Mouse (Mus musculus) heart, embryonic 16.5 days (tissue): ENCODE results near the gene Rab2b. TPM values are rescaled to one million over a fixed set of nuclear protein-coding genes. Genes with fewer than 3 reads are reported as not detected.

ENCODE experiments used
- ATAC-seq: fragments of 200-750 bp; cut with Nextera tagmentation; replicated peaks from 2 replicates; pipeline ENCODE4 v1.8.0; 2017; ENCODE audit warnings: moderate number of reproducible peaks; ENCODE audit not compliant: insufficient read depth, low FRiP score; ENCODE audit errors: extremely low read depth
- H3K27ac ChIP-seq: fragments of 300-500 bp; sonication (generic); 2 replicates; pipeline ENCODE4 v1.5.1; 2014; ENCODE audit warnings: mild to moderate bottlenecking, low read length, control low read depth, moderate library complexity
- H3K27me3 ChIP-seq: fragments of 300-500 bp; sonication (generic); 2 replicates; pipeline ENCODE4 v1.6.1; 2014; ENCODE audit warnings: low read length, mixed read lengths; ENCODE audit not compliant: control insufficient read depth, insufficient read depth
- H3K36me3 ChIP-seq: fragments of 300-500 bp; sonication (generic); 2 replicates; pipeline ENCODE4 v1.6.1; 2014; ENCODE audit not compliant: control insufficient read depth, insufficient read depth
- H3K4me1 ChIP-seq: fragments of 300-500 bp; sonication (generic); 2 replicates; pipeline ENCODE4 v1.6.1; 2014; ENCODE audit warnings: low read length, mixed read lengths; ENCODE audit not compliant: control insufficient read depth, insufficient read depth
- H3K4me2 ChIP-seq: fragments of 300-500 bp; sonication (generic); 2 replicates; pipeline ENCODE4 v1.6.1; 2014; ENCODE audit warnings: low read depth, mild to moderate bottlenecking, control low read depth, low read length
- H3K4me3 ChIP-seq: fragments of 300-500 bp; sonication (generic); 2 replicates; pipeline ENCODE4 v1.5.1; 2014; ENCODE audit warnings: mild to moderate bottlenecking, control low read depth, low read length
- H3K9ac ChIP-seq: fragments of 300-500 bp; sonication (generic); 2 replicates; pipeline ENCODE4 v1.6.1; 2014; ENCODE audit warnings: low read length, control low read depth
- H3K9me3 ChIP-seq: fragments of 300-500 bp; sonication (generic); replicated peaks from 2 replicates; pipeline ENCODE4 v1.6.1; 2016; ENCODE audit warnings: low read length; ENCODE audit not compliant: control insufficient read depth
- WGBS: fragments of 180-500 bp; shearing (Covaris S2); extraction: QIAGEN DNeasy Blood & Tissue Kit; methylation state at CpG from one replicate; pipeline ENCODE4 v1.1.7; 2014; 5-methylcytosine and 5-hydroxymethylcytosine counted together
- polyA plus RNA-seq: library from polyadenylated mRNA; unstranded; fragments of >200 nt; fragmentation: Nextera tagmentation; extraction: Ambion mirVana; gene quantifications from 2 replicates; pipeline ENCODE4 v1.2.1, GENCODE M21; 2015

Gene Rab2b
- polyA plus RNA-seq, 1 experiment from 2014 or later = 16.5 TPM

GRCm38 (mm10) chr14:52295558-52296264, 16.4 kb upstream of the Rab2b start:
- Histone ChIP-seq H3K9ac (no peak overlapping the region), H3K27me3 (no peaks in the 10 kb centered on the region), H3K27ac (no peak overlapping the region), H3K4me2 (no peak overlapping the region), H3K9me3 (no peaks in the 10 kb centered on the region), H3K4me1 (no peaks in the 10 kb centered on the region), H3K36me3 (peaks cover 50% of the 10 kb centered on the region), H3K4me3 (no peak overlapping the region)
- 67% methylated on average over 6 of the region's 6 CpGs for WGBS
- no peak for ATAC-seq

- Histone ChIP-seq H3K4me2 (no peak overlapping the region), H3K27me3 (no peaks in the 10 kb centered on the region), H3K4me1 (peaks cover 8% of the 10 kb centered on the region), H3K9ac (no peak overlapping the region), H3K4me3 (no peak overlapping the region), H3K9me3 (no peaks in the 10 kb centered on the region), H3K36me3 (peaks cover 17% of the 10 kb centered on the region), H3K27ac (no peak overlapping the region)
- WGBS = 76% methylated on average over 3 of the region's 3 CpGs
- no peak for ATAC-seq
These were observed 4.8 kb upstream of the Rab2b start for GRCm38 (mm10) chr14:52284191-52284590.

- ATAC-seq = no peak
- 93% methylated on average over 5 of the region's 5 CpGs for WGBS
- H3K27ac ChIP-seq = no peak overlapping the region
- peaks cover 17% of the 10 kb centered on the region for H3K36me3 ChIP-seq
- H3K9me3 ChIP-seq = no peaks in the 10 kb centered on the region
- peaks cover 8% of the 10 kb centered on the region for H3K4me1 ChIP-seq
- H3K27me3 ChIP-seq = no peaks in the 10 kb centered on the region
- no peak overlapping the region for H3K4me2 ChIP-seq
- H3K9ac ChIP-seq = no peak overlapping the region
- H3K4me3 ChIP-seq = no peak overlapping the region
These were observed 4.3 kb upstream of the Rab2b start for GRCm38 (mm10) chr14:52283629-52284028.

- Histone ChIP-seq H3K36me3 (peaks cover 5% of the 10 kb centered on the region), H3K9me3 (no peaks in the 10 kb centered on the region), H3K4me2 (peak overlapping the region; percentile 81), H3K9ac (peak overlapping the region; percentile 93), H3K27ac (peak overlapping the region; percentile 82), H3K4me1 (peaks cover 12% of the 10 kb centered on the region), H3K4me3 (peak overlapping the region; percentile 82), H3K27me3 (no peaks in the 10 kb centered on the region)
- peak; percentile 11; the same call in 1 of the 2 replicates for ATAC-seq
- 1% methylated on average over 21 of the region's 21 CpGs for WGBS
These were observed 389 bp upstream of the Rab2b start for GRCm38 (mm10) chr14:52279747-52280120.

- Histone ChIP-seq H3K4me1 (peaks cover 12% of the 10 kb centered on the region), H3K4me3 (no peak overlapping the region)
These were observed 2.1 kb downstream of the Rab2b start for GRCm38 (mm10) chr14:52277210-52277609.

GRCm38 (mm10) chr14:52272781-52273180, 6.6 kb downstream of the Rab2b start:
- WGBS = 53% methylated on average over 3 of the region's 3 CpGs
- no peak for ATAC-seq
- no peak overlapping the region for H3K9ac ChIP-seq

More at GRCm38 (mm10) chr14:52277210-52277609, 2.1 kb downstream of the Rab2b start:
- 91% methylated on average over 4 of the region's 4 CpGs for WGBS
- no peaks in the 10 kb centered on the region for H3K27me3 ChIP-seq
- H3K36me3 ChIP-seq = peaks cover 6% of the 10 kb centered on the region
- no peaks in the 10 kb centered on the region for H3K9me3 ChIP-seq
- no peak overlapping the region for H3K9ac ChIP-seq
- ATAC-seq = no peak
- no peak overlapping the region for H3K4me2 ChIP-seq
- no peak overlapping the region for H3K27ac ChIP-seq

GRCm38 (mm10) chr14:52257484-52258213, 21.7 kb downstream of the Rab2b start, which contains the start of gene Chd8:
TSS of gene Chd8 (minus strand) at chr14:52257780.
- WGBS = under 1% methylated on average over 54 of the region's 54 CpGs
- Histone ChIP-seq H3K27me3 (no peaks in the 10 kb centered on the region), H3K4me1 (peaks cover 7% of the 10 kb centered on the region), H3K36me3 (no peaks in the 10 kb centered on the region), H3K4me2 (peak within 1 kb of the TSS; percentile 85), H3K4me3 (peak within 1 kb of the TSS; percentile 74), H3K9me3 (no peaks in the 10 kb centered on the region), H3K9ac (peak within 1 kb of the TSS; percentile 93), H3K27ac (peak within 1 kb of the TSS; percentile 87)
- ATAC-seq = peak; percentile 100

More at GRCm38 (mm10) chr14:52272781-52273180, 6.6 kb downstream of the Rab2b start:
- H3K4me2 ChIP-seq = no peak overlapping the region
- no peak overlapping the region for H3K4me3 ChIP-seq
- H3K4me1 ChIP-seq = no peaks in the 10 kb centered on the region
- H3K27ac ChIP-seq = no peak overlapping the region
- no peaks in the 10 kb centered on the region for H3K27me3 ChIP-seq
- no peaks in the 10 kb centered on the region for H3K9me3 ChIP-seq
- H3K36me3 ChIP-seq = peaks cover 12% of the 10 kb centered on the region

- Histone ChIP-seq H3K27me3 (no peaks in the 10 kb centered on the region), H3K4me1 (peaks cover 7% of the 10 kb centered on the region), H3K27ac (peak overlapping the region; percentile 87), H3K9me3 (no peaks in the 10 kb centered on the region), H3K4me2 (peak overlapping the region; percentile 85), H3K9ac (peak overlapping the region; percentile 93), H3K4me3 (peak overlapping the region; percentile 74), H3K36me3 (no peaks in the 10 kb centered on the region)
- no peak for ATAC-seq
- 5% methylated on average over 18 of the region's 18 CpGs for WGBS
These were observed 22.8 kb downstream of the Rab2b start for GRCm38 (mm10) chr14:52256311-52257175.
